Mouse (Mus musculus) heart, adult 2 months (tissue): ENCODE measurements around the gene Tmppe. TPM values are rescaled to one million over a fixed set of nuclear protein-coding genes. Genes with fewer than 3 reads are reported as not detected.

Source experiments
- DNase-seq, 2 experiments: peaks; one replicate each; pipeline ENCODE4 v3.0.0; 2021
- H3K27ac ChIP-seq: fragments of 200-600 bp; 2 replicates; pipeline ENCODE4 v1.8.1; 2022
- H3K27me3 ChIP-seq: fragments of 200-500 bp; 2 replicates; pipeline ENCODE4 v1.6.1; 2012; ENCODE audit warnings: mild to moderate bottlenecking, low read length, inconsistent platforms, mixed read lengths; ENCODE audit not compliant: control insufficient read depth, insufficient read depth
- H3K36me3 ChIP-seq: fragments of 200-500 bp; 2 replicates; pipeline ENCODE4 v1.6.1; 2012; ENCODE audit warnings: low read length, inconsistent platforms; ENCODE audit not compliant: control insufficient read depth, insufficient read depth
- H3K4me1 ChIP-seq: fragments of 200-500 bp; 2 replicates; pipeline ENCODE4 v1.6.1; 2011; ENCODE audit warnings: low read length; ENCODE audit not compliant: control insufficient read depth, insufficient read depth
- H3K4me3 ChIP-seq: fragments of 200-600 bp; 2 replicates; pipeline ENCODE4 v1.8.1; 2022
- H3K79me2 ChIP-seq: fragments of 200-500 bp; replicated peaks from 2 replicates; pipeline ENCODE4 v1.6.1; 2012; ENCODE audit warnings: mild to moderate bottlenecking, inconsistent platforms, low read length, moderate library complexity, mixed read lengths; ENCODE audit not compliant: control insufficient read depth, insufficient read depth
- H3K9ac ChIP-seq: fragments of 200-500 bp; 2 replicates; pipeline ENCODE4 v1.6.1; 2012; ENCODE audit warnings: low read depth, mild to moderate bottlenecking, control low read depth, inconsistent platforms, low read length, mixed read lengths
- CTCF ChIP-seq: fragments of 200-600 bp; IDR thresholded peaks from 2 replicates; pipeline ENCODE4 v1.8.1; 2022; ENCODE audit warnings: antibody characterized with exemption, mild to moderate bottlenecking, moderate library complexity
- EP300 ChIP-seq: fragments of 200-500 bp; IDR thresholded peaks from 2 replicates; pipeline ENCODE4 v1.6.1; 2011; ENCODE audit warnings: low read depth, low read length, control low read depth; ENCODE audit not compliant: insufficient read depth
- POLR2A ChIP-seq: fragments of 200-500 bp; IDR thresholded peaks from 2 replicates; pipeline ENCODE4 v1.6.1; 2011; ENCODE audit warnings: mild to moderate bottlenecking, low read depth, low read length, control low read depth; ENCODE audit not compliant: insufficient read depth
- WGBS: fragments of 180-500 bp; shearing (Covaris S2); methylation state at CpG from one replicate; pipeline ENCODE4 v1.1.7; 2018; 5-methylcytosine and 5-hydroxymethylcytosine counted together
- intact Hi-C: fragments of 180-260 bp; cut with DNase I; formaldehyde crosslinking; loops from one replicate; pipeline ENCODE4 v1.15.1; 2025
- polyA plus RNA-seq: library from polyadenylated mRNA; depleted of rRNA; stranded (reverse); fragments of >200 nt; gene quantifications from 2 replicates; pipeline ENCODE4 v1.2.3, GENCODE M21; 2012
- total RNA-seq, 2 experiments: library from RNA; stranded (reverse); gene quantifications; 2 replicates each; pipeline ENCODE4 v1.2.3; 2021

Tmppe gene
- total and polyA plus RNA-seq, 3 experiments: 2.7 to 3.9 (median 3.7) TPM

- WGBS: 17% methylated on average over 5 of the region's 5 CpGs
- TF ChIP-seq CTCF (no peak), POLR2A (no peak), EP300 (no peak)
- peak overlapping the region; percentile 1; the same call in 1 of the 2 replicates for H3K9ac ChIP-seq
- H3K27me3 ChIP-seq: no peaks in the 10 kb centered on the region
- H3K4me3 ChIP-seq: peak overlapping the region; percentile 95
- no peak for DNase-seq
- no peaks in the 10 kb centered on the region; the same call in 1 of the 2 replicates for H3K4me1 ChIP-seq
- H3K79me2 ChIP-seq: peaks cover 4% of the 10 kb centered on the region
- H3K36me3 ChIP-seq: no peaks in the 10 kb centered on the region
- peak overlapping the region; percentile 99 for H3K27ac ChIP-seq
- intact Hi-C loops: loop anchor here (5.0 kb wide), 1 partner anchor 468 kb away; the partner anchor contains the start of gene Ubp1
Observed at GRCm38 (mm10) chr9:114400588-114400948, 337 bp upstream of the Tmppe start.

GRCm38 (mm10) chr9:114401685-114402080, 778 bp downstream of the Tmppe start:
- TF ChIP-seq CTCF (peak; percentile 40; the same call in 1 of the 2 replicates), EP300 (no peak), POLR2A (no peak)
- H3K4me3 ChIP-seq: peak overlapping the region; percentile 95
- peak overlapping the region; percentile 85 for H3K9ac ChIP-seq
- 4% methylated on average over 16 of the region's 16 CpGs for WGBS
- H3K27ac ChIP-seq: peak overlapping the region; percentile 99
- H3K79me2 ChIP-seq: peaks cover 7% of the 10 kb centered on the region
- no peak for DNase-seq
- no peaks in the 10 kb centered on the region for H3K27me3 ChIP-seq
- H3K4me1 ChIP-seq: no peaks in the 10 kb centered on the region; the same call in 1 of the 2 replicates
- intact Hi-C loops: loop anchor here (5.0 kb wide), 1 partner anchor 469 kb away; the partner anchor contains the start of gene Ubp1
- no peaks in the 10 kb centered on the region for H3K36me3 ChIP-seq

GRCm38 (mm10) chr9:114407676-114408075, 6.8 kb downstream of the Tmppe start:
- Histone ChIP-seq H3K36me3 (no peaks in the 10 kb centered on the region), H3K27me3 (no peaks in the 10 kb centered on the region), H3K4me1 (no peaks in the 10 kb centered on the region), H3K4me3 (no peak overlapping the region), H3K79me2 (peaks cover 6% of the 10 kb centered on the region; the same call in 1 of the 2 replicates), H3K9ac (no peak overlapping the region), H3K27ac (no peak overlapping the region)
- intact Hi-C loops: no loop called here
- WGBS: 78% methylated on average over 2 of the region's 2 CpGs
- DNase-seq: no peak
- TF ChIP-seq POLR2A (no peak), EP300 (no peak), CTCF (no peak)

- no peaks in the 10 kb centered on the region for H3K36me3 ChIP-seq
- no peak overlapping the region for H3K4me3 ChIP-seq
- no peak overlapping the region for H3K9ac ChIP-seq
- H3K27ac ChIP-seq: no peak overlapping the region
- TF ChIP-seq POLR2A (no peak), EP300 (no peak), CTCF (no peak)
- H3K79me2 ChIP-seq: 0 out of 2 replicates have a peak, but pooled peaks cover 3% of the 10 kb centered on the region
- DNase-seq: no peak
- 89% methylated on average over 11 of the region's 11 CpGs for WGBS
- intact Hi-C loops: loop anchor here (10.0 kb wide), 1 partner anchor 174 kb away; no protein-coding TSS in a partner anchor
- H3K27me3 ChIP-seq: no peaks in the 10 kb centered on the region
- H3K4me1 ChIP-seq: no peaks in the 10 kb centered on the region
Observed at GRCm38 (mm10) chr9:114410313-114410862, 9.5 kb downstream of the Tmppe start.

- DNase-seq: no peak
- no peaks in the 10 kb centered on the region for H3K27me3 ChIP-seq
- H3K4me3 ChIP-seq: no peak overlapping the region
- TF ChIP-seq POLR2A (no peak), CTCF (no peak), EP300 (no peak)
- no peaks in the 10 kb centered on the region for H3K79me2 ChIP-seq
- no peaks in the 10 kb centered on the region for H3K4me1 ChIP-seq
- 87% methylated on average over 5 of the region's 5 CpGs for WGBS
- no peak overlapping the region for H3K27ac ChIP-seq
- no peak overlapping the region for H3K9ac ChIP-seq
- H3K36me3 ChIP-seq: no peaks in the 10 kb centered on the region
- intact Hi-C loops: loop anchor here (10.0 kb wide), 1 partner anchor 174 kb away; no protein-coding TSS in a partner anchor
Observed at GRCm38 (mm10) chr9:114411295-114411694, 10.4 kb downstream of the Tmppe start.

- DNase-seq: no peak
- no peaks in the 10 kb centered on the region for H3K27me3 ChIP-seq
Observed at GRCm38 (mm10) chr9:114412406-114412805, 11.5 kb downstream of the Tmppe start.

More at GRCm38 (mm10) chr9:114412406-114412805, 11.5 kb downstream of the Tmppe start:
- Histone ChIP-seq H3K9ac (no peak overlapping the region), H3K4me1 (no peaks in the 10 kb centered on the region), H3K4me3 (no peak overlapping the region), H3K27ac (no peak overlapping the region), H3K79me2 (no peaks in the 10 kb centered on the region), H3K36me3 (no peaks in the 10 kb centered on the region)
- TF ChIP-seq POLR2A (no peak), EP300 (no peak), CTCF (no peak)
- 49% methylated on average over 9 of the region's 9 CpGs for WGBS
- intact Hi-C loops: loop anchor here (10.0 kb wide), 1 partner anchor 172 kb away; no protein-coding TSS in a partner anchor
